Mouse (Mus musculus) stomach, embryonic 14.5 days (tissue): ENCODE measurements around the gene Map3k5. TPM values are rescaled to one million over a fixed set of nuclear protein-coding genes. Genes with fewer than 3 reads are reported as not detected.

Source experiments
- ATAC-seq: fragments of 200-750 bp; cut with Nextera tagmentation; 2 replicates; pipeline ENCODE4 v1.8.0; 2017; ENCODE audit warnings: low read depth, moderate TSS enrichment; ENCODE audit not compliant: insufficient number of reproducible peaks, insufficient read depth, low FRiP score
- H3K27ac ChIP-seq: fragments of 300-500 bp; sonication (generic); 2 replicates; pipeline ENCODE4 v1.5.1; 2014; ENCODE audit warnings: mild to moderate bottlenecking, low read length, moderate library complexity, mixed read lengths
- H3K27me3 ChIP-seq: fragments of 300-500 bp; sonication (generic); 2 replicates; pipeline ENCODE4 v1.6.1; 2014; ENCODE audit warnings: low read length, control low read depth, mixed read lengths; ENCODE audit not compliant: control insufficient read depth, insufficient read depth
- H3K36me3 ChIP-seq: fragments of 300-500 bp; sonication (generic); 2 replicates; pipeline ENCODE4 v1.6.1; 2014; ENCODE audit warnings: mild to moderate bottlenecking, control low read depth, low read length, moderate library complexity, mixed read lengths; ENCODE audit not compliant: control insufficient read depth, insufficient read depth
- H3K4me1 ChIP-seq: fragments of 300-500 bp; sonication (generic); 2 replicates; pipeline ENCODE4 v1.6.1; 2014; ENCODE audit warnings: low read length, control low read depth, mixed read lengths; ENCODE audit not compliant: control insufficient read depth, insufficient read depth
- H3K4me2 ChIP-seq: fragments of 300-500 bp; sonication (generic); replicated peaks from 2 replicates; pipeline ENCODE4 v1.6.1; 2014; ENCODE audit warnings: low read depth, low read length, control low read depth
- H3K4me3 ChIP-seq: fragments of 300-500 bp; sonication (generic); 2 replicates; pipeline ENCODE4 v1.5.1; 2014; ENCODE audit warnings: low read depth, low read length, control low read depth
- H3K9ac ChIP-seq: fragments of 300-500 bp; sonication (generic); replicated peaks from 2 replicates; pipeline ENCODE4 v1.6.1; 2014; ENCODE audit warnings: low read depth, mild to moderate bottlenecking, control low read depth, low read length, moderate library complexity, mixed read lengths
- H3K9me3 ChIP-seq: fragments of 300-500 bp; sonication (generic); 2 replicates; pipeline ENCODE4 v1.6.1; 2016; ENCODE audit warnings: low read depth, low read length, control low read depth; ENCODE audit not compliant: control insufficient read depth
- WGBS: fragments of 180-500 bp; shearing (Covaris S2); extraction: QIAGEN DNeasy Blood & Tissue Kit; methylation state at CpG from one replicate; pipeline ENCODE4 v1.1.7; 2014; 5-methylcytosine and 5-hydroxymethylcytosine counted together
- polyA plus RNA-seq: library from polyadenylated mRNA; unstranded; fragments of >200 nt; fragmentation: Nextera tagmentation; extraction: Ambion mirVana; gene quantifications from 2 replicates; pipeline ENCODE4 v1.2.1, GENCODE M21; 2014

The Map3k5 gene
- polyA plus RNA-seq, 1 experiment from 2014 or later = 4.6 TPM

GRCm38 (mm10) chr10:20089026-20089425, 154.8 kb downstream of the Map3k5 start:
- Histone ChIP-seq H3K9me3 (no peaks in the 10 kb centered on the region), H3K9ac (no peak overlapping the region), H3K4me2 (no peak overlapping the region), H3K27ac (no peak overlapping the region), H3K27me3 (no peaks in the 10 kb centered on the region), H3K4me1 (no peaks in the 10 kb centered on the region), H3K36me3 (no peaks in the 10 kb centered on the region), H3K4me3 (no peak overlapping the region)
- 40% methylated on average over 3 of the region's 3 CpGs for WGBS
- no peak for ATAC-seq

GRCm38 (mm10) chr10:20090171-20090570, 155.9 kb downstream of the Map3k5 start:
- Histone ChIP-seq H3K4me1 (no peaks in the 10 kb centered on the region), H3K4me3 (no peak overlapping the region), H3K4me2 (no peak overlapping the region), H3K9ac (no peak overlapping the region), H3K9me3 (no peaks in the 10 kb centered on the region), H3K27me3 (no peaks in the 10 kb centered on the region), H3K36me3 (no peaks in the 10 kb centered on the region), H3K27ac (no peak overlapping the region)
- 92% methylated on average over 11 of the region's 11 CpGs for WGBS
- ATAC-seq = no peak

- Histone ChIP-seq H3K9me3 (no peaks in the 10 kb centered on the region), H3K4me1 (no peaks in the 10 kb centered on the region), H3K36me3 (no peaks in the 10 kb centered on the region), H3K9ac (no peak overlapping the region), H3K27ac (no peak overlapping the region), H3K4me2 (no peak overlapping the region), H3K4me3 (no peak overlapping the region), H3K27me3 (no peaks in the 10 kb centered on the region)
- 91% methylated on average over 2 of the region's 2 CpGs for WGBS
- ATAC-seq = no peak
Measured at GRCm38 (mm10) chr10:20091416-20091815, 157.1 kb downstream of the Map3k5 start.

- 84% methylated on average over 3 of the region's 3 CpGs for WGBS
- no peak for ATAC-seq
- no peaks in the 10 kb centered on the region for H3K27me3 ChIP-seq
Measured at GRCm38 (mm10) chr10:20092371-20092770, 158.1 kb downstream of the Map3k5 start.

GRCm38 (mm10) chr10:20101456-20101855, 167.2 kb downstream of the Map3k5 start:
- Histone ChIP-seq H3K27ac (no peak overlapping the region), H3K4me1 (peaks cover 3% of the 10 kb centered on the region; the same call in 1 of the 2 replicates), H3K36me3 (no peaks in the 10 kb centered on the region), H3K9ac (no peak overlapping the region), H3K27me3 (no peaks in the 10 kb centered on the region), H3K9me3 (no peaks in the 10 kb centered on the region), H3K4me2 (no peak overlapping the region), H3K4me3 (no peak overlapping the region)
- 89% methylated on average over 6 of the region's 6 CpGs for WGBS
- ATAC-seq = no peak

More at GRCm38 (mm10) chr10:20092371-20092770, 158.1 kb downstream of the Map3k5 start:
- H3K36me3 ChIP-seq = no peaks in the 10 kb centered on the region
- H3K27ac ChIP-seq = no peak overlapping the region
- H3K9me3 ChIP-seq = no peaks in the 10 kb centered on the region
- H3K4me3 ChIP-seq = no peak overlapping the region
- no peak overlapping the region for H3K4me2 ChIP-seq
- H3K9ac ChIP-seq = no peak overlapping the region
- no peaks in the 10 kb centered on the region for H3K4me1 ChIP-seq

- no peak overlapping the region for H3K27ac ChIP-seq
- no peak overlapping the region for H3K4me3 ChIP-seq
- no peak overlapping the region for H3K4me2 ChIP-seq
- no peaks in the 10 kb centered on the region for H3K36me3 ChIP-seq
- WGBS = 50% methylated on average over 8 of the region's 8 CpGs
- ATAC-seq = no peak
- H3K27me3 ChIP-seq = no peaks in the 10 kb centered on the region
- H3K4me1 ChIP-seq = peaks cover 3% of the 10 kb centered on the region; the same call in 1 of the 2 replicates
- no peak overlapping the region for H3K9ac ChIP-seq
- H3K9me3 ChIP-seq = no peaks in the 10 kb centered on the region
Measured at GRCm38 (mm10) chr10:20104271-20104931, 170.1 kb downstream of the Map3k5 start.

GRCm38 (mm10) chr10:20105575-20105974, 171.3 kb downstream of the Map3k5 start:
- Histone ChIP-seq H3K9me3 (no peaks in the 10 kb centered on the region), H3K27me3 (no peaks in the 10 kb centered on the region), H3K36me3 (no peaks in the 10 kb centered on the region), H3K4me2 (no peak overlapping the region), H3K27ac (no peak overlapping the region), H3K4me1 (peaks cover 3% of the 10 kb centered on the region; the same call in 1 of the 2 replicates), H3K9ac (no peak overlapping the region), H3K4me3 (no peak overlapping the region)
- 74% methylated on average over 4 of the region's 4 CpGs for WGBS
- ATAC-seq = no peak

GRCm38 (mm10) chr10:20107031-20107430, 172.8 kb downstream of the Map3k5 start:
- no peak overlapping the region for H3K9ac ChIP-seq
- H3K27me3 ChIP-seq = no peaks in the 10 kb centered on the region
- WGBS = 92% methylated on average over 14 of the region's 14 CpGs
- no peaks in the 10 kb centered on the region for H3K9me3 ChIP-seq
- no peak for ATAC-seq
- H3K4me1 ChIP-seq = peaks cover 3% of the 10 kb centered on the region; the same call in 1 of the 2 replicates
- no peak overlapping the region for H3K4me3 ChIP-seq
- no peak overlapping the region for H3K4me2 ChIP-seq
- H3K36me3 ChIP-seq = no peaks in the 10 kb centered on the region
- H3K27ac ChIP-seq = no peak overlapping the region

GRCm38 (mm10) chr10:20111508-20111907, 177.2 kb downstream of the Map3k5 start:
- Histone ChIP-seq H3K9ac (no peak overlapping the region), H3K9me3 (no peaks in the 10 kb centered on the region), H3K4me3 (no peak overlapping the region), H3K4me1 (no peaks in the 10 kb centered on the region), H3K27ac (no peak overlapping the region), H3K27me3 (no peaks in the 10 kb centered on the region), H3K4me2 (no peak overlapping the region), H3K36me3 (no peaks in the 10 kb centered on the region)
- WGBS = 85% methylated on average over 5 of the region's 5 CpGs
- no peak for ATAC-seq
